Mouse (Mus musculus): ENCODE results near the gene Cd81. TPM values are rescaled to one million over a fixed set of nuclear protein-coding genes. Genes with fewer than 3 reads are reported as not detected.

Cd81 gene
- polyA plus RNA-seq, 1 experiment from 2014 or later: 421 TPM

- WGBS: 59% methylated on average over 2 of the region's 2 CpGs
- Histone ChIP-seq H3K4me3 (ENCODE audit: low read length) (no peak overlapping the region), H3K27ac (ENCODE audit: low read length) (no peak overlapping the region), H3K9me3 (ENCODE audit: control insufficient read depth, low read length) (no peaks in the 10 kb centered on the region), H3K4me2 (ENCODE audit: low read depth, low read length) (no peak overlapping the region), H3K36me3 (ENCODE audit: control insufficient read depth, insufficient read depth, low read length) (peaks cover 19% of the 10 kb centered on the region), H3K4me1 (ENCODE audit: control insufficient read depth, insufficient read depth, low read length) (peaks cover 19% of the 10 kb centered on the region), H3K27me3 (replicated peaks; ENCODE audit: control insufficient read depth, insufficient read depth, low read length) (0 out of 2 replicates have a peak, but pooled peaks cover 4% of the 10 kb centered on the region), H3K9ac (ENCODE audit: low read depth, low read length) (no peak overlapping the region)
- ATAC-seq: 0 out of 2 replicates have a peak, but pooled peaks have one; percentile 24
These were observed 10.2 kb downstream of the Cd81 start for GRCm38 (mm10) chr7:143062704-143063103.

DNA sequence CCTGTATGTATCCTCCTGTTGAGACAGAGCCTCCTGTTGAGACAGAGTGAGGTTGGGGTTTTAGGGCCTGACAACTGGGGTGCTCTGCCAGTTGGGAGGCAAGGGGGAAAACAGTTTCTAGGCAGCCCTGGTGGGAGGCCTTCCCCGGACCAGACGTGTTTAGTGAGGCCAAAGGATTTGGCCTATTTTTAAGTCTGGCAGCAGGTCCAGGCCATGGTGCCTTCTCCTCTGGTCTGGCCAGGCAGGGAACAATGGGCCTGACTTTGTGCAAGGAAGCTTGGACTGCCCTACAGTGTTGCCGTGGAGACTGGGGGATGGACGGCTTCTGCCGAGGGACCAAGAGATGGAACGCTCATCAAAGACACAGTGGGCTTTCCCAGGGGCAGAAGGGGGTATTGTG, 11.7 kb downstream of the Cd81 start:
- 77% methylated on average over 6 of the region's 6 CpGs for WGBS
- Histone ChIP-seq H3K27me3 (replicated peaks; ENCODE audit: control insufficient read depth, insufficient read depth, low read length) (0 out of 2 replicates have a peak, but pooled peaks cover 1% of the 10 kb centered on the region), H3K27ac (ENCODE audit: low read length) (no peak overlapping the region), H3K4me3 (ENCODE audit: low read length) (no peak overlapping the region), H3K9me3 (ENCODE audit: control insufficient read depth, low read length) (no peaks in the 10 kb centered on the region), H3K9ac (ENCODE audit: low read depth, low read length) (0 out of 2 replicates have a peak overlapping the region, but pooled peaks have one; percentile 19), H3K4me1 (ENCODE audit: control insufficient read depth, insufficient read depth, low read length) (peaks cover 12% of the 10 kb centered on the region), H3K36me3 (ENCODE audit: control insufficient read depth, insufficient read depth, low read length) (peaks cover 19% of the 10 kb centered on the region), H3K4me2 (ENCODE audit: low read depth, low read length) (no peak overlapping the region)
- ATAC-seq: no peak

DNA sequence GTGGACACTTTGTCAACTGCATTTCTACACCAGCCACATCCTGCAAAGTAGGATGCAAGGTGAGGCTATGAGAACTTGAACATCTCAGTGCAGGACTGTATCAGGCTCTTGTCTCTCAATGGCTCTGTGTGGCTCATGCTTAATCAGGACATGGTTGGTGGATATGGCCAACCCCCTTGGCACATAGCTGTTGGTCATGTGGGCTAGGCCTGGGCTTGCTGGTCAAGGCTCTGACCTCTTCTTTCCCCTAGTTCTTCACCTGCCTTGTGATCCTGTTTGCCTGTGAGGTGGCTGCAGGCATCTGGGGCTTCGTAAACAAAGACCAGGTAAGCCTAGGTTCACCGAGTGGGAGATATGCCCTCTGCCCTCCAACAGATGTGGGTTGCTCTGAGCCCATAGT, 13.2 kb downstream of the Cd81 start:
- H3K9me3 ChIP-seq (ENCODE audit: control insufficient read depth, low read length): no peaks in the 10 kb centered on the region
- ATAC-seq: no peak
- H3K9ac ChIP-seq (ENCODE audit: low read depth, low read length): no peak overlapping the region
- no peak overlapping the region for H3K4me2 ChIP-seq (ENCODE audit: low read depth, low read length)
- no peaks in the 10 kb centered on the region for H3K27me3 ChIP-seq (replicated peaks; ENCODE audit: control insufficient read depth, insufficient read depth, low read length)
- H3K27ac ChIP-seq (ENCODE audit: low read length): no peak overlapping the region
- 85% methylated on average over 2 of the region's 2 CpGs for WGBS
- H3K4me1 ChIP-seq (ENCODE audit: control insufficient read depth, insufficient read depth, low read length): peaks cover 19% of the 10 kb centered on the region
- peaks cover 19% of the 10 kb centered on the region for H3K36me3 ChIP-seq (ENCODE audit: control insufficient read depth, insufficient read depth, low read length)
- no peak overlapping the region for H3K4me3 ChIP-seq (ENCODE audit: low read length)

DNA sequence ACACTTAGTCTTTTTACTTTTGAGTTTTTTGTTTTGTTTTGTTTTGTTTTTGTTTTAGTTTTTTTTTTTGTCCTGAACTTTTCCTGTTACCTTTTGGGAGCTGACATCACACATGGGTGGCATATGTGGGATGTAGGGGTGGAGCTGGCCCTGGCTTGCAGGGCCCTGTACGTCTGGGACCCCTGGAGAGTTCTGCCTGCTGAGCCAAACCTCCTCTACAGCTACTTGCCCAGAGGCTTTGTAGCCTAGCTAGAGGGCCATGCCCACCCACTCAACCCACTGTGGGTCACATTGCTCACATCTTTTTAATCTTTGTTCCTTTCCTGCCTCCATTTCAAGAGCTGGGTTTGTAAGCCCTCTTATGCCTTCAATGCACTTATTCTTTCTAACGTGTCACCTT, 14.9 kb downstream of the Cd81 start:
- H3K27ac ChIP-seq (ENCODE audit: low read length): no peak overlapping the region
- no peak overlapping the region for H3K4me3 ChIP-seq (ENCODE audit: low read length)
- no peaks in the 10 kb centered on the region for H3K9me3 ChIP-seq (ENCODE audit: control insufficient read depth, low read length)
- H3K27me3 ChIP-seq (replicated peaks; ENCODE audit: control insufficient read depth, insufficient read depth, low read length): no peaks in the 10 kb centered on the region
- H3K4me1 ChIP-seq (ENCODE audit: control insufficient read depth, insufficient read depth, low read length): peaks cover 16% of the 10 kb centered on the region
- no peak overlapping the region; the same call in 1 of the 2 replicates for H3K9ac ChIP-seq (ENCODE audit: low read depth, low read length)
- H3K36me3 ChIP-seq (ENCODE audit: control insufficient read depth, insufficient read depth, low read length): peaks cover 19% of the 10 kb centered on the region
- ATAC-seq: no peak
- H3K4me2 ChIP-seq (ENCODE audit: low read depth, low read length): no peak overlapping the region
- 70% methylated on average over 2 of the region's 2 CpGs for WGBS

- Histone ChIP-seq H3K9ac (ENCODE audit: low read depth, low read length) (no peak overlapping the region; the same call in 1 of the 2 replicates), H3K4me2 (ENCODE audit: low read depth, low read length) (no peak overlapping the region), H3K4me3 (ENCODE audit: low read length) (no peak overlapping the region), H3K27me3 (replicated peaks; ENCODE audit: control insufficient read depth, insufficient read depth, low read length) (no peaks in the 10 kb centered on the region), H3K4me1 (ENCODE audit: control insufficient read depth, insufficient read depth, low read length) (peaks cover 16% of the 10 kb centered on the region), H3K9me3 (ENCODE audit: control insufficient read depth, low read length) (no peaks in the 10 kb centered on the region), H3K27ac (ENCODE audit: low read length) (peak overlapping the region; percentile 94; the same call in 1 of the 2 replicates), H3K36me3 (ENCODE audit: control insufficient read depth, insufficient read depth, low read length) (peaks cover 19% of the 10 kb centered on the region)
- WGBS: 83% methylated on average over 3 of the region's 3 CpGs
- no peak for ATAC-seq
These were observed 15.4 kb downstream of the Cd81 start for GRCm38 (mm10) chr7:143067897-143068296.

DNA sequence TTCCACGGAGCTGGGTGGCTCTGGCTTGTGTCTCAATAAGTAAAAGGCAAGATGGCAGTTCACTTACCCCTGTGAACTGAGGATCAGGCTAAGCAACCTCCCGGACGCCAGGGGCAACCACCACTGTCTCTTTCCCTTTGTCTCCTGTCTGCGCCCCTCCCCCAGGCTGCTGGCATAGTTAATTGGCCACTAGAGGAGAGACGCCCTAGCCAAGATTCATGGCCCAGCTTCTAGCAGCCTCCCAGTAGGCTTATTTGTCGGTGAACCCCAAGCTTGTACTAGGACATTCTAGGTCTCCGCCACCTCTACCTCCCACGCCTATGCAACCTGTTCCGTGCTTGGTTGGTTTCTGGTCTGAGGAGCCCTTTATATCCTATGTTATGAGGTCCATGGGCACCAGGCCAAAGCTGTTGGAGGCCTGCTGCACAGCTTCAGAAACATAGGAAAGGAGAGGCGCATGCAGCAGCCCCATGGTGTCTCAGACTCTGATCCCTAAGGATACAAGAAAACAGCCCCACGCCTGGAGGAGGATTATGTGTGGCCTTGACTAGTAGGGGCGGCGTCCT, 15.9 kb downstream of the Cd81 start:
- peaks cover 16% of the 10 kb centered on the region for H3K4me1 ChIP-seq (ENCODE audit: control insufficient read depth, insufficient read depth, low read length)
- 47% methylated on average over 13 of the region's 13 CpGs for WGBS
- H3K9ac ChIP-seq (ENCODE audit: low read depth, low read length): peak overlapping the region; percentile 63
- H3K27me3 ChIP-seq (replicated peaks; ENCODE audit: control insufficient read depth, insufficient read depth, low read length): no peaks in the 10 kb centered on the region
- peaks cover 19% of the 10 kb centered on the region for H3K36me3 ChIP-seq (ENCODE audit: control insufficient read depth, insufficient read depth, low read length)
- peak overlapping the region; percentile 94 for H3K27ac ChIP-seq (ENCODE audit: low read length)
- no peaks in the 10 kb centered on the region for H3K9me3 ChIP-seq (ENCODE audit: control insufficient read depth, low read length)
- H3K4me2 ChIP-seq (ENCODE audit: low read depth, low read length): peak overlapping the region; percentile 56
- H3K4me3 ChIP-seq (ENCODE audit: low read length): peak overlapping the region; percentile 84
- no peak; the same call in none of the 2 replicates for ATAC-seq

DNA sequence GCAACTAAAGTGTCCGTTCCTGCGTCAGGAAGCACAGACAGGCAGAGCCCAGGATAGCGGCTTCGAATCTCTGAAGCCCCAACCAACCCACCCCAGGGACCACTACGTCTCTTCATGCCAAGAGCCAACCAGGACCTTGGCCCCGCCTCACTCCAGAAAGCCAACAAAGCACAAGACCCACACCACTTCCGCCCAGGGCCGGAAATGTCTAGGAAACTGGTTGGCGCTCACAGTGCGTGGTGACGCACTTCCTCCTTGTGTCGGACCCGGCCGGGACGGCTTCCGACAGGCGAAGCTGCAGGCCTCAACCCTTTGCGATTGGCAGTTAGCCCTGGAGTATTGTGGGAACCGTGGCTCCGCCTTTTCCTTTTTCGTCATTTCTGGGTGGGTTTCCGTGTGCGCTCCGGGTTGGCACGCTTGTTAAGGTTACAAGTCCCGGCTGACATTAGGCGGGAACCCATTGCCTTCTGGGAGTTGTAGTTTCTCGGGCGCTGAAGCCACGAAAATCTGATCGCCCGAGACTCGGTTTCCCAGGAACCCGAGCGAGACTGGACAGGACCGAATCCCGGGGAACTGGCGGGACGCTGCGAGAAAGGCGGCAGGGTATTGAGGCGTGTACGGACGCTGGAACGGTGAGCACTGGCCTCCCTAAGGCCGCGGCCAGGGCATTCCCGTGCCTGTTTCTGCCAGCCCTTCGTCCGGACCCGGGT, 16.5 kb downstream of the Cd81 start, which contains the start of gene Tssc4:
TSS of gene Tssc4 (plus strand) at position 368 of the 710 bp plus-strand sequence.
- H3K27me3 ChIP-seq (replicated peaks; ENCODE audit: control insufficient read depth, insufficient read depth, low read length): no peaks in the 10 kb centered on the region
- H3K36me3 ChIP-seq (ENCODE audit: control insufficient read depth, insufficient read depth, low read length): peaks cover 19% of the 10 kb centered on the region
- H3K27ac ChIP-seq (ENCODE audit: low read length): peak within 1 kb of the TSS; percentile 94
- H3K4me3 ChIP-seq (ENCODE audit: low read length): peak within 1 kb of the TSS; percentile 84
- peak within 1 kb of the TSS; percentile 96 for H3K4me2 ChIP-seq (ENCODE audit: low read depth, low read length)
- peak within 1 kb of the TSS; percentile 89 for H3K9ac ChIP-seq (ENCODE audit: low read depth, low read length)
- peak; percentile 98 for ATAC-seq
- H3K4me1 ChIP-seq (ENCODE audit: control insufficient read depth, insufficient read depth, low read length): peaks cover 16% of the 10 kb centered on the region
- H3K9me3 ChIP-seq (ENCODE audit: control insufficient read depth, low read length): no peaks in the 10 kb centered on the region
- WGBS: under 1% methylated on average over 51 of the region's 51 CpGs

DNA sequence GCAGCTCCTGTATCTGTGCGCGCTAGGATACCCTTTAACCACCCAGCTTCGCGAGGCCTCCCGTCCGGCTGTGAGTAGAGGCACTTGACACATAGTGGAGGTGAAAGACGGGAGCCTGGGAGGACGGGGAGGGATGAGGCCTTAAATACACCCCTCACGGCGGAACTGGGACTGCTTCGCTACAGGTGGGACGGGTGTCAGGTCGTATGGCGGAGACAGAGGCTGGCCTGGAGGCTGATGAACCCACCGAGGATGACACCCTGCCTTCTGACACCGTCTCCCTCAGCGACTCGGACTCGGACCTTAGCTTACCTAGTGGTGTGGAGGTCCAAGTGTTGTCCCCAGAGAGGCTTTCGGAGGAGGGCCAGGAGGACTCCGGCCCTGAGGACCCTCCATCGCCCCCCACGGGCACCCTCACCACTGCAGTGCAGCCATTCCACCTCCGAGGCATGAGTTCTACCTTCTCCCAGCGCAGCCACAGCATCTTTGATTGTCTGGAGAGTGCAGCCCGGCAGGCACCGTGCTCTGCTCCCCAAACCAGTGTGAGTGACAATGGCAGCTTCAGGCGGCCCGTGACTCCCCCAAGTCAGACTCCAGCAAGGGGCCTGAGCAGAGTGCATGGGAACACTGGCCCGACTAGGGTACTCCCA, 17.3 kb downstream of the Cd81 start:
- Histone ChIP-seq H3K27ac (ENCODE audit: low read length) (peak overlapping the region; percentile 88), H3K27me3 (replicated peaks; ENCODE audit: control insufficient read depth, insufficient read depth, low read length) (no peaks in the 10 kb centered on the region), H3K4me3 (ENCODE audit: low read length) (peak overlapping the region; percentile 84), H3K4me2 (ENCODE audit: low read depth, low read length) (peak overlapping the region; percentile 96), H3K9me3 (ENCODE audit: control insufficient read depth, low read length) (no peaks in the 10 kb centered on the region), H3K36me3 (ENCODE audit: control insufficient read depth, insufficient read depth, low read length) (peaks cover 14% of the 10 kb centered on the region), H3K4me1 (ENCODE audit: control insufficient read depth, insufficient read depth, low read length) (peaks cover 16% of the 10 kb centered on the region), H3K9ac (ENCODE audit: low read depth, low read length) (peak overlapping the region; percentile 89)
- 8% methylated on average over 30 of the region's 30 CpGs for whole genome bisulfite sequencing
- ATAC-seq: no peak

DNA sequence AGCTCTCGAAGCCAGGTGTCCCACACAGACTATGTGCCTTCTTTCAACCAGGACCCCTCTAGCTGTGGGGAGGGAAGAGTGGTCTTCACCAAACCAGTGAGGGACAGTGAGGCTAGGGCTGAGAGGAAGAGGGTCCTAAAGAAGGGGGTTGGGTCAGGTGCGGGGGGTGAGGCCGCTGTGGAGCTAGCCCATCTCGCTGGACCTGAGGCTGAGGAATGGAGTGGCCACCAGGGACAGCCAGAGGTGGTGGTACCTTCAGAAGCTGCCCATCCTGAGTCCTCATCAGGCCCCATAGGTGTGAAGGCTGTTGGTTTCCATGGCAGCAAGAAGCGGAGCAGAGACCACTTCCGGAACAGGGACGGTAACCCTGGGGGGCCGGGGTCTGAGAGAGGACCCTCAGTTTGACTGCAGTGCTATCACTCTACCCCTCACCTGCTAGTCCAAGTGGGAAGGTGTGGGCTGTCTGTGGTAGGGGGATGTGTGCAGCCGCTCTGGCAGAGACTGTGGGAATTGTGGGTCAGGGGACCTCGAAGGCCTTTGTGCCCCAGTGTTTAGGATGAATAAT, 18.0 kb downstream of the Cd81 start:
- H3K4me2 ChIP-seq (ENCODE audit: low read depth, low read length): peak overlapping the region; percentile 96
- no peaks in the 10 kb centered on the region for H3K27me3 ChIP-seq (replicated peaks; ENCODE audit: control insufficient read depth, insufficient read depth, low read length)
- H3K9ac ChIP-seq (ENCODE audit: low read depth, low read length): peak overlapping the region; percentile 89
- 83% methylated on average over 10 of the region's 10 CpGs for WGBS
- H3K9me3 ChIP-seq (ENCODE audit: control insufficient read depth, low read length): no peaks in the 10 kb centered on the region
- H3K36me3 ChIP-seq (ENCODE audit: control insufficient read depth, insufficient read depth, low read length): peaks cover 11% of the 10 kb centered on the region
- no peak for ATAC-seq
- peak overlapping the region; percentile 88 for H3K27ac ChIP-seq (ENCODE audit: low read length)
- peaks cover 16% of the 10 kb centered on the region for H3K4me1 ChIP-seq (ENCODE audit: control insufficient read depth, insufficient read depth, low read length)
- peak overlapping the region; percentile 84 for H3K4me3 ChIP-seq (ENCODE audit: low read length)
